Mouse (Mus musculus) adrenal gland, postnatal 36 days (tissue): ENCODE data around the gene Gm48552. TPM values are rescaled to one million over a fixed set of nuclear protein-coding genes. Genes with fewer than 3 reads are reported as not detected.

Source experiments
- DNase-seq, 2 experiments: peaks; one replicate each; pipeline ENCODE4 v3.0.0; 2021; ENCODE audit warnings: mixed read lengths in 1 of 2
- microRNA-seq: library from miRNA; unstranded; fragments of <30 nt; microRNA quantifications from one replicate; pipeline ENCODE4 v1.2.0, GENCODE M21; 2021
- total RNA-seq, 2 experiments: library from RNA; stranded (reverse); gene quantifications; 2 replicates each; pipeline ENCODE4 v1.2.3; 2021

The Gm48552 gene
- total RNA-seq, 2 experiments from 2014 or later, result 1.5 TPM; not detected in 1

- DNase-seq, result no peak
Observed at GRCm38 (mm10) chr10:81431526-81432168, 42.8 kb downstream of the Gm48552 start.

- no peak for DNase-seq
Observed at GRCm38 (mm10) chr10:81432169-81432867, 43.5 kb downstream of the Gm48552 start.

GRCm38 (mm10) chr10:81432868-81433262, 44.1 kb downstream of the Gm48552 start:
- peak; percentile 93 to 94 for DNase-seq

- no peak for DNase-seq
Observed at GRCm38 (mm10) chr10:81433541-81434289, 44.9 kb downstream of the Gm48552 start.

- no peak for DNase-seq
Observed at GRCm38 (mm10) chr10:81434361-81435263, 45.8 kb downstream of the Gm48552 start.

GRCm38 (mm10) chr10:81435436-81435835, 46.6 kb downstream of the Gm48552 start:
- peak; percentile 86 to 89 for DNase-seq

Small RNA genes lying within 50 kb of the gene (microRNA-seq; reads per million reads assigned to microRNA genes)
- gene Mir1191b, result not detected
- gene Mir6913, result not detected

Other genes with a start within 250 kb of the Gm48552 start
- 10 to 100 TPM; 26.7 to 28.2 TPM for gene Pias4, start 221.1 kb upstream of the Gm48552 start, total RNA-seq
- gene Eef2, start 212.4 kb upstream of the Gm48552 start, total RNA-seq, result 1,000 to 10,000 TPM; 1,540 to 1,602 TPM
- 10 to 100 TPM; 77.1 to 78.2 TPM for gene Dapk3, start 206.0 kb upstream of the Gm48552 start, total RNA-seq
- gene 4930442H23Rik, start 205.2 kb upstream of the Gm48552 start, total RNA-seq, result not detected
- not detected for gene Nmrk2, start 187.0 kb upstream of the Gm48552 start, total RNA-seq
- 1 to 10 TPM; 1.5 to 2.6 TPM for gene Atcay, start 158.2 kb upstream of the Gm48552 start, total RNA-seq
- gene Zfr2, start 155.8 kb upstream of the Gm48552 start, total RNA-seq, result 10 to 100 TPM in 1 of 2 experiments, 1 to 10 TPM in 1; 9.2 to 14.2 TPM
- under 1 TPM; 0.36 to 0.86 TPM for gene Matk, start 136.1 kb upstream of the Gm48552 start, total RNA-seq
- 100 to 1,000 TPM; 121 to 141 TPM for gene Mrpl54, start 122.1 kb upstream of the Gm48552 start, total RNA-seq
- 100 to 1,000 TPM in 1 of 2 experiments, 10 to 100 TPM in 1; 78.8 to 109 TPM for gene Apba3, start 122.0 kb upstream of the Gm48552 start, total RNA-seq
- under 1 TPM; 0.23 to 0.26 TPM for gene Tjp3, start 97.4 kb upstream of the Gm48552 start, total RNA-seq
- 10 to 100 TPM; 37.2 to 40.9 TPM for gene Pip5k1c, start 96.0 kb upstream of the Gm48552 start, total RNA-seq
- 10 to 100 TPM; 37.9 to 39.1 TPM for gene Cactin, start 67.9 kb upstream of the Gm48552 start, total RNA-seq
- 10 to 100 TPM; 53.2 to 53.9 TPM for gene Tbxa2r, start 60.3 kb upstream of the Gm48552 start, total RNA-seq
- gene Gipc3, start 45.7 kb upstream of the Gm48552 start, total RNA-seq, result 1 to 10 TPM; 3.5 to 7.7 TPM
- gene Hmg20b, start 38.5 kb upstream of the Gm48552 start, total RNA-seq, result 10 to 100 TPM; 88.9 to 92.3 TPM
- 10 to 100 TPM; 16.7 to 22.7 TPM for gene Mfsd12, start 31.5 kb upstream of the Gm48552 start, total RNA-seq
- 1 to 10 TPM; 1.0 to 3.1 TPM for gene 4930404N11Rik, start 23.2 kb upstream of the Gm48552 start, total RNA-seq
- 10 to 100 TPM; 37.8 to 49.0 TPM for gene Fzr1, start 10.5 kb upstream of the Gm48552 start, total RNA-seq
- 10 to 100 TPM; 48.9 to 54.0 TPM for gene Dohh, start 4.6 kb upstream of the Gm48552 start, total RNA-seq
- gene Gm48551, start 4.5 kb upstream of the Gm48552 start, total RNA-seq, result 1 to 10 TPM; 1.1 to 1.7 TPM
- gene Smim24, start 4.0 kb downstream of the Gm48552 start, total RNA-seq, result 1 to 10 TPM; 1.2 to 1.6 TPM
- gene Nfic, start 66.6 kb downstream of the Gm48552 start, total RNA-seq, result 100 to 1,000 TPM in 1 of 2 experiments, 10 to 100 TPM in 1; 93.2 to 114 TPM
- 1 to 10 TPM in 1 of 2 experiments, under 1 TPM in 1; 0.20 to 1.2 TPM for gene Celf5, start 93.7 kb downstream of the Gm48552 start, total RNA-seq
- 100 to 1,000 TPM; 123 to 125 TPM for gene Ncln, start 107.4 kb downstream of the Gm48552 start, total RNA-seq
- gene S1pr4, start 111.1 kb downstream of the Gm48552 start, total RNA-seq, result 1 to 10 TPM; 1.1 to 1.2 TPM
- gene Gna15, start 135.2 kb downstream of the Gm48552 start, total RNA-seq, result 1 to 10 TPM; 1.0 to 1.3 TPM
- 10 to 100 TPM; 79.2 to 84.2 TPM for gene Gna11, start 156.2 kb downstream of the Gm48552 start, total RNA-seq
- 1,000 to 10,000 TPM in 1 of 2 experiments, 100 to 1,000 TPM in 1; 897 to 1,114 TPM for gene Aes, start 170.5 kb downstream of the Gm48552 start, total RNA-seq
- gene Tle2, start 185.6 kb downstream of the Gm48552 start, total RNA-seq, result 10 to 100 TPM; 30.1 to 65.0 TPM
- 10 to 100 TPM; 19.2 to 38.3 TPM for gene Tle6, start 212.1 kb downstream of the Gm48552 start, total RNA-seq
- 1 to 10 TPM in 1 of 2 experiments, under 1 TPM in 1; 0.70 to 1.1 TPM for gene BC025920, start 217.3 kb downstream of the Gm48552 start, total RNA-seq
- gene Sirt6, start 238.8 kb downstream of the Gm48552 start, total RNA-seq, result 10 to 100 TPM; 17.6 to 20.8 TPM
- 10 to 100 TPM; 19.2 to 19.7 TPM for gene Ankrd24, start 239.5 kb downstream of the Gm48552 start, total RNA-seq